Mouse (Mus musculus): ENCODE data around the gene Dlgap4. TPM values are rescaled to one million over a fixed set of nuclear protein-coding genes. Genes with fewer than 3 reads are reported as not detected.

Gene Dlgap4
- polyA plus RNA-seq, 1 experiment from 2014 or later: 160 TPM

- 90% methylated on average over 8 of the region's 8 CpGs for WGBS
- ATAC-seq (ENCODE audit: insufficient read depth, low FRiP score, low TSS enrichment) (no peak), DNase-seq (ENCODE audit: low spot score) (no peak)
- Histone ChIP-seq H3K4me2 (ENCODE audit: low read depth) (no peak overlapping the region), H3K4me3 (ENCODE audit: low read depth, low read length) (no peak overlapping the region), H3K27ac (ENCODE audit: low read depth, low read length) (no peak overlapping the region), H3K36me3 (ENCODE audit: control insufficient read depth, insufficient read depth, low read length) (no peaks in the 10 kb centered on the region), H3K9ac (ENCODE audit: low read length) (no peak overlapping the region), H3K27me3 (ENCODE audit: control insufficient read depth, insufficient read depth, low read length) (no peaks in the 10 kb centered on the region), H3K4me1 (ENCODE audit: control insufficient read depth, insufficient read depth, low read length) (no peaks in the 10 kb centered on the region), H3K9me3 (ENCODE audit: control insufficient read depth, low read length) (no peaks in the 10 kb centered on the region)
These were observed 44.0 kb downstream of the Dlgap4 start for GRCm38 (mm10) chr2:156657522-156657921.

GRCm38 (mm10) chr2:156658221-156658620 is 44.7 kb downstream of the Dlgap4 start:
- WGBS: 87% methylated on average over 10 of the region's 10 CpGs
- no peaks in the 10 kb centered on the region for H3K4me1 ChIP-seq (ENCODE audit: control insufficient read depth, insufficient read depth, low read length)
- H3K4me2 ChIP-seq (ENCODE audit: low read depth): no peak overlapping the region
- no peak overlapping the region for H3K9ac ChIP-seq (ENCODE audit: low read length)
- no peak for DNase-seq (ENCODE audit: low spot score)
- H3K27ac ChIP-seq (ENCODE audit: low read depth, low read length): no peak overlapping the region
- no peaks in the 10 kb centered on the region for H3K27me3 ChIP-seq (ENCODE audit: control insufficient read depth, insufficient read depth, low read length)
- H3K4me3 ChIP-seq (ENCODE audit: low read depth, low read length): no peak overlapping the region
- ATAC-seq (ENCODE audit: insufficient read depth, low FRiP score, low TSS enrichment): no peak
- no peaks in the 10 kb centered on the region for H3K9me3 ChIP-seq (ENCODE audit: control insufficient read depth, low read length)
- no peaks in the 10 kb centered on the region for H3K36me3 ChIP-seq (ENCODE audit: control insufficient read depth, insufficient read depth, low read length)

- no peak overlapping the region for H3K4me3 ChIP-seq (ENCODE audit: low read depth, low read length)
- no peak for DNase-seq (ENCODE audit: low spot score)
These were observed 45.2 kb downstream of the Dlgap4 start for GRCm38 (mm10) chr2:156658751-156659150.

GRCm38 (mm10) chr2:156659981-156660380 is 46.5 kb downstream of the Dlgap4 start:
- Histone ChIP-seq H3K9ac (ENCODE audit: low read length) (no peak overlapping the region), H3K4me3 (ENCODE audit: low read depth, low read length) (no peak overlapping the region), H3K36me3 (ENCODE audit: control insufficient read depth, insufficient read depth, low read length) (no peaks in the 10 kb centered on the region), H3K27me3 (ENCODE audit: control insufficient read depth, insufficient read depth, low read length) (no peaks in the 10 kb centered on the region), H3K4me2 (ENCODE audit: low read depth) (no peak overlapping the region), H3K4me1 (ENCODE audit: control insufficient read depth, insufficient read depth, low read length) (no peaks in the 10 kb centered on the region), H3K27ac (ENCODE audit: low read depth, low read length) (no peak overlapping the region), H3K9me3 (ENCODE audit: control insufficient read depth, low read length) (no peaks in the 10 kb centered on the region)
- no peak for ATAC-seq (ENCODE audit: insufficient read depth, low FRiP score, low TSS enrichment)
- no peak for DNase-seq (ENCODE audit: low spot score)
- WGBS: 82% methylated on average over 6 of the region's 6 CpGs

More at GRCm38 (mm10) chr2:156658751-156659150, 45.2 kb downstream of the Dlgap4 start:
- no peak overlapping the region for H3K27ac ChIP-seq (ENCODE audit: low read depth, low read length)
- WGBS: 61% methylated on average over 7 of the region's 7 CpGs
- ATAC-seq (ENCODE audit: insufficient read depth, low FRiP score, low TSS enrichment): no peak
- no peaks in the 10 kb centered on the region for H3K36me3 ChIP-seq (ENCODE audit: control insufficient read depth, insufficient read depth, low read length)
- H3K9me3 ChIP-seq (ENCODE audit: control insufficient read depth, low read length): no peaks in the 10 kb centered on the region
- H3K27me3 ChIP-seq (ENCODE audit: control insufficient read depth, insufficient read depth, low read length): no peaks in the 10 kb centered on the region
- H3K4me2 ChIP-seq (ENCODE audit: low read depth): no peak overlapping the region
- H3K9ac ChIP-seq (ENCODE audit: low read length): no peak overlapping the region
- no peaks in the 10 kb centered on the region for H3K4me1 ChIP-seq (ENCODE audit: control insufficient read depth, insufficient read depth, low read length)

- no peak overlapping the region for H3K27ac ChIP-seq (ENCODE audit: low read depth, low read length)
- H3K36me3 ChIP-seq (ENCODE audit: control insufficient read depth, insufficient read depth, low read length): no peaks in the 10 kb centered on the region
- no peak overlapping the region for H3K4me2 ChIP-seq (ENCODE audit: low read depth)
- no peak for DNase-seq (ENCODE audit: low spot score)
- WGBS: 89% methylated on average over 10 of the region's 10 CpGs
- no peak for ATAC-seq (ENCODE audit: insufficient read depth, low FRiP score, low TSS enrichment)
- H3K4me1 ChIP-seq (ENCODE audit: control insufficient read depth, insufficient read depth, low read length): no peaks in the 10 kb centered on the region
- H3K9ac ChIP-seq (ENCODE audit: low read length): no peak overlapping the region
- no peaks in the 10 kb centered on the region for H3K9me3 ChIP-seq (ENCODE audit: control insufficient read depth, low read length)
- H3K4me3 ChIP-seq (ENCODE audit: low read depth, low read length): no peak overlapping the region
- H3K27me3 ChIP-seq (ENCODE audit: control insufficient read depth, insufficient read depth, low read length): no peaks in the 10 kb centered on the region
These were observed 49.7 kb downstream of the Dlgap4 start for GRCm38 (mm10) chr2:156663162-156663561.

GRCm38 (mm10) chr2:156664407-156664806 is 50.9 kb downstream of the Dlgap4 start:
- WGBS: 25% methylated on average over 5 of the region's 5 CpGs
- no peak for DNase-seq (ENCODE audit: low spot score)
- Histone ChIP-seq H3K4me1 (ENCODE audit: control insufficient read depth, insufficient read depth, low read length) (no peaks in the 10 kb centered on the region), H3K9ac (ENCODE audit: low read length) (no peak overlapping the region), H3K4me3 (ENCODE audit: low read depth, low read length) (no peak overlapping the region), H3K27ac (ENCODE audit: low read depth, low read length) (no peak overlapping the region), H3K9me3 (ENCODE audit: control insufficient read depth, low read length) (no peaks in the 10 kb centered on the region), H3K36me3 (ENCODE audit: control insufficient read depth, insufficient read depth, low read length) (no peaks in the 10 kb centered on the region), H3K27me3 (ENCODE audit: control insufficient read depth, insufficient read depth, low read length) (no peaks in the 10 kb centered on the region), H3K4me2 (ENCODE audit: low read depth) (no peak overlapping the region)
- no peak for ATAC-seq (ENCODE audit: insufficient read depth, low FRiP score, low TSS enrichment)

GRCm38 (mm10) chr2:156664993-156665518 is 51.6 kb downstream of the Dlgap4 start:
- ATAC-seq (ENCODE audit: insufficient read depth, low FRiP score, low TSS enrichment) (no peak), DNase-seq (ENCODE audit: low spot score) (no peak)
- no peak overlapping the region for H3K9ac ChIP-seq (ENCODE audit: low read length)
- no peak overlapping the region for H3K4me2 ChIP-seq (ENCODE audit: low read depth)
- WGBS: 84% methylated on average over 8 of the region's 8 CpGs
- no peaks in the 10 kb centered on the region for H3K27me3 ChIP-seq (ENCODE audit: control insufficient read depth, insufficient read depth, low read length)
- H3K36me3 ChIP-seq (ENCODE audit: control insufficient read depth, insufficient read depth, low read length): no peaks in the 10 kb centered on the region
- no peak overlapping the region for H3K4me3 ChIP-seq (ENCODE audit: low read depth, low read length)
- no peaks in the 10 kb centered on the region for H3K9me3 ChIP-seq (ENCODE audit: control insufficient read depth, low read length)
- no peak overlapping the region for H3K27ac ChIP-seq (ENCODE audit: low read depth, low read length)
- H3K4me1 ChIP-seq (ENCODE audit: control insufficient read depth, insufficient read depth, low read length): no peaks in the 10 kb centered on the region

GRCm38 (mm10) chr2:156665620-156666196 is 52.2 kb downstream of the Dlgap4 start:
- WGBS: 78% methylated on average over 13 of the region's 13 CpGs
- Histone ChIP-seq H3K36me3 (ENCODE audit: control insufficient read depth, insufficient read depth, low read length) (no peaks in the 10 kb centered on the region), H3K4me2 (ENCODE audit: low read depth) (no peak overlapping the region), H3K4me3 (ENCODE audit: low read depth, low read length) (no peak overlapping the region), H3K27me3 (ENCODE audit: control insufficient read depth, insufficient read depth, low read length) (no peaks in the 10 kb centered on the region), H3K4me1 (ENCODE audit: control insufficient read depth, insufficient read depth, low read length) (no peaks in the 10 kb centered on the region), H3K9ac (ENCODE audit: low read length) (no peak overlapping the region), H3K27ac (ENCODE audit: low read depth, low read length) (no peak overlapping the region), H3K9me3 (ENCODE audit: control insufficient read depth, low read length) (no peaks in the 10 kb centered on the region)
- DNase-seq (ENCODE audit: low spot score) (no peak), ATAC-seq (ENCODE audit: insufficient read depth, low FRiP score, low TSS enrichment) (no peak)

GRCm38 (mm10) chr2:156666231-156666630 is 52.7 kb downstream of the Dlgap4 start:
- Histone ChIP-seq H3K4me1 (ENCODE audit: control insufficient read depth, insufficient read depth, low read length) (no peaks in the 10 kb centered on the region), H3K36me3 (ENCODE audit: control insufficient read depth, insufficient read depth, low read length) (no peaks in the 10 kb centered on the region), H3K4me3 (ENCODE audit: low read depth, low read length) (no peak overlapping the region), H3K27me3 (ENCODE audit: control insufficient read depth, insufficient read depth, low read length) (no peaks in the 10 kb centered on the region), H3K4me2 (ENCODE audit: low read depth) (no peak overlapping the region), H3K27ac (ENCODE audit: low read depth, low read length) (no peak overlapping the region), H3K9me3 (ENCODE audit: control insufficient read depth, low read length) (no peaks in the 10 kb centered on the region), H3K9ac (ENCODE audit: low read length) (no peak overlapping the region)
- DNase-seq (ENCODE audit: low spot score) (peak; percentile 31), ATAC-seq (ENCODE audit: insufficient read depth, low FRiP score, low TSS enrichment) (no peak)
- WGBS: 60% methylated on average over 12 of the region's 12 CpGs

All from neural tube, embryonic 11.5 days (tissue).